Mouse (Mus musculus) neural tube, embryonic 15.5 days (tissue): ENCODE measurements around the gene Igsf21. TPM values are rescaled to one million over a fixed set of nuclear protein-coding genes. Genes with fewer than 3 reads are reported as not detected.

Experiments used
- ATAC-seq: fragments of 200-750 bp; cut with Nextera tagmentation; 2 replicates; pipeline ENCODE4 v1.8.0; 2017; ENCODE audit warnings: mild to moderate bottlenecking, moderate TSS enrichment, moderate library complexity; ENCODE audit not compliant: low FRiP score
- H3K27ac ChIP-seq: fragments of 300-500 bp; sonication (generic); replicated peaks from 2 replicates; pipeline ENCODE4 v1.5.1; 2015; ENCODE audit warnings: mild to moderate bottlenecking, inconsistent platforms
- H3K27me3 ChIP-seq: fragments of 300-500 bp; sonication (generic); replicated peaks from 2 replicates; pipeline ENCODE4 v1.6.1; 2015; ENCODE audit warnings: inconsistent platforms
- H3K36me3 ChIP-seq: fragments of 300-500 bp; sonication (generic); 2 replicates; pipeline ENCODE4 v1.6.1; 2015; ENCODE audit warnings: inconsistent platforms
- H3K4me1 ChIP-seq: fragments of 300-500 bp; sonication (generic); 2 replicates; pipeline ENCODE4 v1.6.1; 2015; ENCODE audit warnings: inconsistent platforms
- H3K4me2 ChIP-seq: fragments of 300-500 bp; sonication (generic); 2 replicates; pipeline ENCODE4 v1.6.1; 2015; ENCODE audit warnings: inconsistent platforms, mild to moderate bottlenecking, moderate library complexity
- H3K4me3 ChIP-seq: fragments of 300-500 bp; sonication (generic); replicated peaks from 2 replicates; pipeline ENCODE4 v1.5.1; 2015; ENCODE audit warnings: mild to moderate bottlenecking, inconsistent platforms
- H3K9ac ChIP-seq: fragments of 300-500 bp; sonication (generic); replicated peaks from 2 replicates; pipeline ENCODE4 v1.6.1; 2015; ENCODE audit warnings: mild to moderate bottlenecking, inconsistent platforms
- H3K9me3 ChIP-seq: fragments of 300-500 bp; sonication (generic); replicated peaks from 2 replicates; pipeline ENCODE4 v1.6.1; 2016; ENCODE audit warnings: inconsistent platforms
- WGBS: fragments of 180-500 bp; shearing (Covaris S2); methylation state at CpG from one replicate; pipeline ENCODE4 v1.1.7; 2015; ENCODE audit warnings: mixed read lengths; 5-methylcytosine and 5-hydroxymethylcytosine counted together
- polyA plus RNA-seq: library from polyadenylated mRNA; unstranded; fragments of >200 nt; fragmentation: Nextera tagmentation; extraction: Ambion mirVana; gene quantifications from 2 replicates; pipeline ENCODE4 v1.2.1, GENCODE M21; 2015

Gene Igsf21
- polyA plus RNA-seq, 1 experiment from 2014 or later: 116 TPM

- 34% methylated on average over 14 of the region's 14 CpGs for WGBS
- peaks cover 48% of the 10 kb centered on the region for H3K4me1 ChIP-seq
Measured at GRCm38 (mm10) chr4:140214406-140214805, 32.2 kb downstream of the Igsf21 start.

GRCm38 (mm10) chr4:140210129-140210890 is 36.3 kb downstream of the Igsf21 start:
- Histone ChIP-seq H3K4me3 (no peak overlapping the region), H3K9me3 (no peaks in the 10 kb centered on the region), H3K9ac (no peak overlapping the region), H3K4me1 (peaks cover 39% of the 10 kb centered on the region), H3K27ac (no peak overlapping the region), H3K36me3 (no peaks in the 10 kb centered on the region), H3K27me3 (no peaks in the 10 kb centered on the region), H3K4me2 (no peak overlapping the region)
- ATAC-seq: no peak
- WGBS: 47% methylated on average over 11 of the region's 11 CpGs

More at GRCm38 (mm10) chr4:140214406-140214805, 32.2 kb downstream of the Igsf21 start:
- no peak overlapping the region for H3K4me3 ChIP-seq
- H3K9ac ChIP-seq: peak overlapping the region; percentile 18; the same call in 1 of the 2 replicates
- no peak overlapping the region for H3K27ac ChIP-seq
- ATAC-seq: no peak
- H3K4me2 ChIP-seq: no peak overlapping the region
- no peaks in the 10 kb centered on the region for H3K9me3 ChIP-seq
- H3K36me3 ChIP-seq: no peaks in the 10 kb centered on the region
- no peaks in the 10 kb centered on the region for H3K27me3 ChIP-seq

DNA sequence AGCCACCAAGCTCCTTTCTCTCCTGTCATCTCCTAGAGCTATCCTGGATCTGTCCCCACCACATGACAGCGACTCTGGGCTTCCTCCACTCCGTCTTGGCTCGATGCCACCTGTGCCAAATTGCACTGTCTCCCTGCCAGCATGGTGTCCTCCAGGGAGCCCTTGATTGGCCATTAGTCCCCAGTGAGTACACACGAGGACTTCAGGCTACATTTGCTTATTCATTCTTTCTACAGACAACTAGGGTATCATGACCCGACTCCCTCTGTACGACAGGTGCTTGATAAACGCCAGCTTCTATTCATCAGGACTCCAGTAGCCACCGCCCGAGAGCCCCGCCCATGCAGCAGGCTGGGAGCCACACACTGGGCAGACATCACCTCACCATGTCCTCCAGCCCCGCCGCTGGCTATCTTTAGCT is 40.8 kb downstream of the Igsf21 start:
- Histone ChIP-seq H3K4me1 (peaks cover 31% of the 10 kb centered on the region), H3K9me3 (no peaks in the 10 kb centered on the region), H3K9ac (no peak overlapping the region), H3K4me3 (no peak overlapping the region), H3K27ac (no peak overlapping the region), H3K27me3 (no peaks in the 10 kb centered on the region), H3K4me2 (no peak overlapping the region), H3K36me3 (no peaks in the 10 kb centered on the region)
- WGBS: 33% methylated on average over 12 of the region's 12 CpGs
- peak; percentile 32; the same call in 1 of the 2 replicates for ATAC-seq

DNA sequence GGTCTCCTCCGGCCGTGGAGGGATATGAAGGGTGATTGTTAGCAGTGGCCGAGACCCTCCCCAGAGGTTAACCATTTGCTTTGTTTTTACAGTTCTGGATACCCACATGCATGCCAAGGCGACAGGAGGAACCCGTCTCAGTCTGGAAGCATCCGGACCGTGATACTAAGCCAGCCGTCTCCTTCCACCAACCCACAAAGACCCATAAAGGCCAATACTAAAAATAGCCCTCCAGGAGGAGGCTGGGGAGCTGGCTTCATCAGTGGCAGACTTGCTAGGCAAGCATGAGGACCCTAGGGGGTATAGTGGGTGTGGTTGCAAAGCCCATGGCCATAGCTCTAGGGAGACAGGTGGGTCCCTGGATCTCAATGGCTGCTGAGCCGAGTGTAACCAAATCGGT is 41.8 kb downstream of the Igsf21 start:
- Histone ChIP-seq H3K9me3 (no peaks in the 10 kb centered on the region), H3K36me3 (no peaks in the 10 kb centered on the region), H3K4me1 (peaks cover 28% of the 10 kb centered on the region), H3K9ac (no peak overlapping the region), H3K27me3 (no peaks in the 10 kb centered on the region), H3K27ac (no peak overlapping the region; the same call in 1 of the 2 replicates), H3K4me2 (no peak overlapping the region), H3K4me3 (no peak overlapping the region)
- 55% methylated on average over 10 of the region's 10 CpGs for WGBS
- no peak for ATAC-seq

GRCm38 (mm10) chr4:140203696-140204272 is 42.8 kb downstream of the Igsf21 start:
- H3K4me2 ChIP-seq: no peak overlapping the region
- WGBS: 68% methylated on average over 12 of the region's 12 CpGs
- H3K4me1 ChIP-seq: peaks cover 28% of the 10 kb centered on the region
- no peak for ATAC-seq
- no peaks in the 10 kb centered on the region for H3K27me3 ChIP-seq
- H3K27ac ChIP-seq: no peak overlapping the region
- H3K4me3 ChIP-seq: no peak overlapping the region
- H3K9me3 ChIP-seq: no peaks in the 10 kb centered on the region
- H3K9ac ChIP-seq: no peak overlapping the region
- no peaks in the 10 kb centered on the region for H3K36me3 ChIP-seq

- Histone ChIP-seq H3K4me2 (no peak overlapping the region), H3K27me3 (no peaks in the 10 kb centered on the region), H3K27ac (no peak overlapping the region), H3K36me3 (no peaks in the 10 kb centered on the region), H3K9me3 (no peaks in the 10 kb centered on the region), H3K4me1 (peaks cover 28% of the 10 kb centered on the region), H3K9ac (no peak overlapping the region), H3K4me3 (no peak overlapping the region)
- WGBS: 62% methylated on average over 6 of the region's 6 CpGs
- no peak for ATAC-seq
Measured at GRCm38 (mm10) chr4:140202196-140202595, 44.4 kb downstream of the Igsf21 start.

DNA sequence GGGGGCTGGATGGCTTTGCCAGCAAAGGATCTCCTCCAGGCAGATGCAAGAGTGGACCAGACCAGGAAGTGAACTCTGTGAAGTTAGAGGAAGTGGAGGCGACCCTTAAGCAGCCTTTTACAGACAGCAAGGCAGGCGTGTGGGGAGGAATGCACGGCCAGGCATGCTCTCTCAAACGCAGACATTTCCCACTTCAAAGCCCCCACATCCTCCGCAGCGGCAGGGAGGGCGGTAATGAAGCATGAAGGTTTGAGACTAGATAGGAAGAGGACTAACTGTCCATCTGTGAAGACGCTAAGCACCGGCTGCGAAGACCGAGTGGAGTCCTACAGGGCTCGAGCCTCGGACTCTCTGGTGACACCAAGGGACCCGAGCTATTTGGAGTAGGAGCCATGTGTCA is 46.3 kb downstream of the Igsf21 start:
- Histone ChIP-seq H3K27ac (no peak overlapping the region), H3K4me2 (no peak overlapping the region), H3K36me3 (no peaks in the 10 kb centered on the region), H3K9me3 (no peaks in the 10 kb centered on the region), H3K4me1 (peaks cover 18% of the 10 kb centered on the region), H3K27me3 (no peaks in the 10 kb centered on the region), H3K9ac (no peak overlapping the region), H3K4me3 (no peak overlapping the region)
- no peak for ATAC-seq
- 73% methylated on average over 14 of the region's 14 CpGs for WGBS

DNA sequence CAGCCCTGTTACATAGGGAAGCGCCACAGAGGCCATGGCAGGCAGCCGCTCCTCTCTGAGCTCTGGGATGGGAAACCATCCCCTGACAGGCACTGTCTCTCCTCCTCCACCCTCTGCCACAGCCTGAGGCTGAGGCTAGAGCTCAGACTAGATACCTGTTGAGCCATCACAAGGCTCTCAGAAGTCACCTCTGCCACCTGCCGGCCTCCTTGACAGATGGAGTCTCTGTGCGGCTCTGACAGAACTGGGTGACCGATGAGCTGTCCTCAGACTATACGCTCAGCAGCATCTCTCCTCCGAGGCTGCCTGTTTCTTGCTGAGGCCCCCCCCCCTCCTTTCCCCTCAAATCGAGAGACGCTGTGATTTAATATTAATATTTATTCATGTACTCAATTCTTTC is 49.9 kb downstream of the Igsf21 start:
- H3K27me3 ChIP-seq: no peaks in the 10 kb centered on the region
- 0 out of 2 replicates have a peak, but pooled peaks have one; percentile 33 for ATAC-seq
- no peak overlapping the region for H3K27ac ChIP-seq

DNA sequence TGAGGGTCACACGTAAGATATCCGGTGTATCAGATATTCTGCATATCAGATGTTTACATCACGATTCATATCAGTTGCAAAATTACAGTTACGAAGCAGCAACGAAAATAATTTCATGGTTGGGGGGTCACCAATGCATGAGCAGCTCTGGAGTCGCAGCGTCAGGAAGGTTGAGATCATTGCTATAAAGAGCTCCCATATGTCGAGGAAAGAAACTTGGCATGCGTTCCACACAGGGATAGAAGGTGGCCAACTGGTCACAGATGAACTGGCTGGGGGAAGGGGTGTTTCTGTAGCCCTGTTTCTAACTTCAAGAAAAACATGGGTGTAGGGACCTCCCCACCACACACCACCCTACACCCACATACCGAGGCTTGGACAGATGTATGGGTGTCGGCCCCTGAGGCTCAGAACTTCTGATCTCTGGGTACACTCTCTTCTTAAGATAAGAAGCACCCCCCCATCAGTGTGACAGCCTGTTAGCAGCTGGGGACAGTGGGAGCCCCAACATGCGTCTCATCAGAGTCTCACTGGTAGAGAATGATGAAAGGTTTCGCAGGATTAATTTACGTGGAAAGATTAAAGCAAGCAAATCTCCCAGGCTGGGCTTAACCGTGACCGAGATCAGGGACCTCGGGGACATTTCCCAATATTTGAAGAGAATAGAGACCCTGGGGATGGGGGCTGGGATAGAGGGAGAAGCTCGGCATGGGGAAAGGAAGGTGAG is 54.1 kb downstream of the Igsf21 start:
- Histone ChIP-seq H3K4me3 (no peak overlapping the region), H3K27ac (no peak overlapping the region), H3K9ac (no peak overlapping the region), H3K4me1 (peaks cover 32% of the 10 kb centered on the region), H3K27me3 (no peaks in the 10 kb centered on the region), H3K9me3 (no peaks in the 10 kb centered on the region), H3K4me2 (no peak overlapping the region), H3K36me3 (no peaks in the 10 kb centered on the region)
- WGBS: 78% methylated on average over 18 of the region's 18 CpGs
- no peak for ATAC-seq

More for the DNA sequence above, 49.9 kb downstream of the Igsf21 start:
- H3K4me3 ChIP-seq: no peak overlapping the region
- H3K9ac ChIP-seq: no peak overlapping the region
- no peaks in the 10 kb centered on the region for H3K36me3 ChIP-seq
- H3K4me2 ChIP-seq: no peak overlapping the region
- 0 out of 2 replicates have a peak, but pooled peaks cover 6% of the 10 kb centered on the region for H3K4me1 ChIP-seq
- H3K9me3 ChIP-seq: no peaks in the 10 kb centered on the region
- 57% methylated on average over 9 of the region's 9 CpGs for WGBS

- Histone ChIP-seq H3K27me3 (no peaks in the 10 kb centered on the region), H3K9me3 (no peaks in the 10 kb centered on the region), H3K4me3 (no peak overlapping the region), H3K36me3 (no peaks in the 10 kb centered on the region), H3K9ac (no peak overlapping the region), H3K4me1 (peaks cover 43% of the 10 kb centered on the region), H3K27ac (no peak overlapping the region), H3K4me2 (no peak overlapping the region)
- WGBS: 91% methylated on average over 9 of the region's 9 CpGs
- ATAC-seq: no peak
Measured at GRCm38 (mm10) chr4:140189601-140190000, 57.0 kb downstream of the Igsf21 start.

- no peak overlapping the region for H3K4me3 ChIP-seq
- H3K9me3 ChIP-seq: no peaks in the 10 kb centered on the region
- H3K4me2 ChIP-seq: no peak overlapping the region
- 73% methylated on average over 7 of the region's 7 CpGs for WGBS
- H3K4me1 ChIP-seq: peaks cover 43% of the 10 kb centered on the region
- H3K27ac ChIP-seq: no peak overlapping the region
- H3K27me3 ChIP-seq: no peaks in the 10 kb centered on the region
- no peaks in the 10 kb centered on the region for H3K36me3 ChIP-seq
- H3K9ac ChIP-seq: no peak overlapping the region
- ATAC-seq: no peak
Measured at GRCm38 (mm10) chr4:140188626-140189025, 58.0 kb downstream of the Igsf21 start.
